Mouse (Mus musculus): ENCODE measurements around the gene Myo9a. TPM values are rescaled to one million over a fixed set of nuclear protein-coding genes. Genes with fewer than 3 reads are reported as not detected.

Myo9a gene
- polyA plus RNA-seq, 1 experiment from 2014 or later, result 3.4 TPM

- no peaks in the 10 kb centered on the region for H3K4me1 ChIP-seq (replicated peaks)
- no peak overlapping the region for H3K4me3 ChIP-seq (replicated peaks)
- 66% methylated on average over 3 of the region's 3 CpGs for WGBS (ENCODE audit: insufficient replicate concordance)
- H3K9me3 ChIP-seq (replicated peaks), result no peaks in the 10 kb centered on the region
- no peak overlapping the region for H3K9ac ChIP-seq
- no peaks in the 10 kb centered on the region for H3K36me3 ChIP-seq (replicated peaks)
- no peak overlapping the region for H3K4me2 ChIP-seq
- 0 out of 2 replicates have a peak, but pooled peaks cover 3% of the 10 kb centered on the region for H3K27me3 ChIP-seq
- no peak for ATAC-seq (ENCODE audit: insufficient read depth)
- H3K27ac ChIP-seq (replicated peaks), result no peak overlapping the region
Measured at GRCm38 (mm10) chr9:59964367-59964766, 213.7 kb downstream of the Myo9a start.

- no peak overlapping the region for H3K27ac ChIP-seq (replicated peaks)
- no peaks in the 10 kb centered on the region for H3K9me3 ChIP-seq (replicated peaks)
- 0 out of 2 replicates have a peak, but pooled peaks cover 3% of the 10 kb centered on the region for H3K27me3 ChIP-seq
- H3K4me1 ChIP-seq (replicated peaks), result no peaks in the 10 kb centered on the region
- ATAC-seq (ENCODE audit: insufficient read depth), result no peak
- no peak overlapping the region for H3K4me3 ChIP-seq (replicated peaks)
- no peak overlapping the region for H3K9ac ChIP-seq
- 68% methylated on average over 10 of the region's 10 CpGs for whole genome bisulfite sequencing (ENCODE audit: insufficient replicate concordance)
- H3K36me3 ChIP-seq (replicated peaks), result no peaks in the 10 kb centered on the region
- no peak overlapping the region for H3K4me2 ChIP-seq
Measured at GRCm38 (mm10) chr9:59965046-59965445, 214.3 kb downstream of the Myo9a start.

- no peak for ATAC-seq (ENCODE audit: insufficient read depth)
- 20% methylated on average over 6 of the region's 6 CpGs for WGBS (ENCODE audit: insufficient replicate concordance)
Measured at GRCm38 (mm10) chr9:59969383-59969782, 218.7 kb downstream of the Myo9a start.

GRCm38 (mm10) chr9:59971263-59971662 lies 220.6 kb downstream of the Myo9a start:
- Histone ChIP-seq H3K4me1 (replicated peaks) (no peaks in the 10 kb centered on the region), H3K36me3 (replicated peaks) (no peaks in the 10 kb centered on the region), H3K9me3 (replicated peaks) (no peaks in the 10 kb centered on the region), H3K27me3 (no peaks in the 10 kb centered on the region), H3K27ac (replicated peaks) (no peak overlapping the region), H3K4me3 (replicated peaks) (no peak overlapping the region), H3K4me2 (no peak overlapping the region), H3K9ac (no peak overlapping the region)
- 51% methylated on average over 4 of the region's 4 CpGs for whole genome bisulfite sequencing (ENCODE audit: insufficient replicate concordance)
- no peak for ATAC-seq (ENCODE audit: insufficient read depth)

More at GRCm38 (mm10) chr9:59969383-59969782, 218.7 kb downstream of the Myo9a start:
- Histone ChIP-seq H3K4me3 (replicated peaks) (no peak overlapping the region), H3K9me3 (replicated peaks) (no peaks in the 10 kb centered on the region), H3K4me1 (replicated peaks) (no peaks in the 10 kb centered on the region), H3K36me3 (replicated peaks) (no peaks in the 10 kb centered on the region), H3K27ac (replicated peaks) (no peak overlapping the region), H3K9ac (no peak overlapping the region), H3K4me2 (no peak overlapping the region), H3K27me3 (no peaks in the 10 kb centered on the region)

Other genes with a start within 250 kb of the Myo9a start
- gene Hexa, start 211.4 kb upstream of the Myo9a start, polyA plus RNA-seq (2015; fragmentation: Nextera tagmentation; extraction: Ambion mirVana), result 34.9 and 36.6 TPM in 2 replicates
- gene Tmem202, start 211.0 kb upstream of the Myo9a start, polyA plus RNA-seq (2015; fragmentation: Nextera tagmentation; extraction: Ambion mirVana), result 0.08 TPM in 1 of 2 replicates, not detected in the other
- gene Celf6, start 173.0 kb upstream of the Myo9a start, polyA plus RNA-seq (2015; fragmentation: Nextera tagmentation; extraction: Ambion mirVana), result 0.03 TPM in 1 of 2 replicates, not detected in the other
- gene Parp6, start 133.6 kb upstream of the Myo9a start, polyA plus RNA-seq (2015; fragmentation: Nextera tagmentation; extraction: Ambion mirVana), result 3.7 and 4.0 TPM in 2 replicates
- 163 and 164 TPM in 2 replicates for gene Pkm, start 94.5 kb upstream of the Myo9a start, polyA plus RNA-seq (2015; fragmentation: Nextera tagmentation; extraction: Ambion mirVana)
- 0.17 and 0.32 TPM in 2 replicates for gene Gramd2, start 70.8 kb upstream of the Myo9a start, polyA plus RNA-seq (2015; fragmentation: Nextera tagmentation; extraction: Ambion mirVana)
- gene Senp8, start 186 bp upstream of the Myo9a start, polyA plus RNA-seq (2015; fragmentation: Nextera tagmentation; extraction: Ambion mirVana), result 3.0 and 3.9 TPM in 2 replicates
- not detected in 2 replicates for gene Nr2e3, start 209.8 kb downstream of the Myo9a start, polyA plus RNA-seq (2015; fragmentation: Nextera tagmentation; extraction: Ambion mirVana)